Mouse (Mus musculus) brain, embryonic 14.5 days (tissue): ENCODE data around the gene Prrxl1.

Experiments used
- CTCF ChIP-seq: fragments of 200-500 bp; IDR thresholded peaks from 2 replicates; pipeline ENCODE4 v1.5.1; 2012; ENCODE audit warnings: inconsistent platforms, mild to moderate bottlenecking, moderate library complexity, borderline replicate concordance; ENCODE audit not compliant: insufficient read depth, insufficient read length; ENCODE audit errors: extremely low read depth
- POLR2A ChIP-seq: fragments of 200-500 bp; IDR thresholded peaks from 2 replicates; pipeline ENCODE4 v1.6.1; 2012; ENCODE audit warnings: mild to moderate bottlenecking, inconsistent platforms, borderline replicate concordance; ENCODE audit not compliant: poor library complexity, insufficient read depth, insufficient read length, severe bottlenecking; ENCODE audit errors: extremely low read depth

DNA sequence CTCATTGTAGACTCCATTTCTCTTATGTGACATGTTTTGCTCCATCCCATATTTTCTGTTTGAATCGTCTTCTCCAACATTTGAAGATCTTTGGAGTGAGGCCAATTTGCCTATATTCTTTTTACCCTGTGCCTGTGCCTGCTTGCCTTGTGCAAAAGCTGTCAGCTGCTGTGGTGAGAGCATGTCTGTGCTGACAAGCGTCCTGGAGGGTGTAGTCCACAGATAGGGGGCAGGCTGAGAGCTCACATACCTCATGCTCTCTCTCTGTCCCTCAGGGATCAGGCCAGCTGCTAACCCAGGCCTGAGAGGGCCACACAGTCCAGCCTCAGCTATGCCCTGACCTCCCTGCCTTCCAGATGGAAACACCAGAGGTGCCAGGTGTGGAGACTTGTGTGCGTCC lies 74.0 kb downstream of the Prrxl1 start:
- TF ChIP-seq POLR2A (no peak), CTCF (no peak)
